Mouse (Mus musculus): ENCODE data around the gene Rnf41.
A peak's percentile ranks its signal among the peaks of the same experiment; 100 is the strongest.

Rnf41 gene

DNA sequence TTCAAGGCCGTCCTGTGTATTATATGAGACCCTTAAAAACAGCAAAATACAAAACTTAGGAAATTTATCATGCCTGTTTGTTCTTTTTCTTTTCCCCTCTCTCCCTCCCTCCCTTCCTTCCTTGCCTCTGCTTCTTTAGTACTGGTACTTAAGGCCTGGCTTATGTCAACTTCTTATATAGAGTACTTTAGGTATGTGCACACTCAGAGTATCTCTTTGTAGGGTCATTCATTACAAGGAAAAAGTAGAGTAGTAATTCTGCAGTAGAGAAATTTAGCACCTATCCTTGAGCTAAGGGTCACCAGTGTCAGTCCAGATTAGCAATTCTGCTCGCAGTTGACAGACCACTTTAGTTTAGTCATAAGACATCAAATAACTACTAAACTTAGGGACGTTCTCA is 13.8 kb downstream of the Rnf41 start:
- DNase-seq (ENCODE audit: low read depth in 1 of 2, low spot score in 2 of 2) = no peak

DNA sequence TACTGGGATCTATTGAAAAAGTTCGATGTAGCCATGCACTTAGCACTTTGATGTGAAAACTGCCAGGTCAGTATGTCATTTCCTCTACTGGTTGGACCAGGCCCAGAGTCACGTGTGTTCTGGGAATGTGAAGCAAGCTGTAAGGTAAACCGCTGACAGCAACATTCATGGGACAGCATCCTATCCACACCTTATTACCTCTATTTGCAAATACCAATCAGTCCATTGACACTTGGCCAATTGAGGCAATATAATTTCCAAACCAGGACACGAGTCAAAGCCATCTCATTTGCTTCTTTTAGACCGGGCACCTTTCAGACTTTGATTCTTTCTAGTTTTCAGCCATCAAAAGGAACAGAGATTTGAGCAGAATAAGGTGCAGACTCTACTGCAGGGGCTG is 17.6 kb downstream of the Rnf41 start:
- DNase-seq (ENCODE audit: low read depth in 1 of 2, low spot score in 2 of 2) = no peak

DNA sequence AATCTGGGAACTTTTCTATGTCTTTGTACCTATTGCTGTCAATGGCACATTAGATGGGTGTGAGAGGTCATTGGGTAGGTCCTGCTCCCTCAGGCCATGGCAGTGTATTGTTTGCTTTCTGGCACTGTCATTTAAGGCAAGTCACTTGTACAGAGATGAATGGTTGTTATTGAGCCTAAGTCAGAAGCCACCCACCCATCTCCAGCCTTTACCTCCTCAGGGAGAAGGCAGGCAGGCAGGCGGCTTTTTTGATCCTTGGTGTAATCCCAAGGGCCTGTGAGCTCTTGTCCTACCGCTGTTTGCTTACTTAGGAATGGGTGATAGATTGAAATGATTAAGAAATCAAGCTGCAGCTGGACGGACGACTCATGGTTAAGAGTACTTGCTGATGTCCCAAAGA is 18.0 kb downstream of the Rnf41 start:
- no peak for DNase-seq (ENCODE audit: low read depth in 1 of 2, low spot score in 2 of 2)

DNA sequence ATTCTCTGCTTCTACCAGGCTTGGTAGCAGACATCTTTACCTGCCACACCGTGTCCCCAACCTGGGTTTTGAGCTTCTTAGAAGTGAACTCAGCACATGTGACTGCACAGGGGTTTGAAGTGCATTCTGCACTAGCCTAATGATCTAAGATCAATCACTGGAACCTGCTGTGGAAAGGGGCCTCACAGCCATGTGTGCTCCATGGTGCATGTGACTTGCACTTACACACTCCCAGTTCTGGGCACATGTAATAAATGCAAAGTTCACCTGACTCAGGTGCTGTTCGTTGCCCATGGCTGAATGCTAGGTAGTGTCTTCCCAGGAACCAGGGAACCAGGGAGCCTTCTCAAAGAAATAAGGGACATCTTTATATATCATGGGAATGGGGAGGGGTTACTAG is 22.0 kb downstream of the Rnf41 start:
- DNase-seq (ENCODE audit: low read depth in 1 of 2, low spot score in 2 of 2) = no peak

DNA sequence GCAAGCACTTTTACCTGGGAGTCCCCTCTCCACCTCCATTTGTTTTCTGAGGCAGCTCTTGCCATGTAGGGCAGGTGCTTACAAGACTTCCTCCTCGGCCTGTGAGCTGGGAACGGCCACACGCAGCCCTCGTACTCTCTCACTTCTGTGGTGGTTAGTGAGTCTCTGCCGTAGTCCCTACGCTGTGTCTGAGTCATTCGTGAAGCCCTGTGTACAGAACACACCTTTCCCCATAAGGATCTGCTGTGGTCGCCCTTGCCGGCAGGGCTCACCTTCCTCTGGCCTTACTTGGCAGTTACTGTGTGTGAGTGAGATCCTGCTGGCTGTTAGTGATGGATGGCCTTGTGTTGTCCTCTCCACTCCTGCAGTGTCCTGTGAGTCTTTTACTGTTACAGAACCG is 23.2 kb downstream of the Rnf41 start:
- DNase-seq (ENCODE audit: low read depth in 1 of 2, low spot score in 2 of 2) = no peak

DNA sequence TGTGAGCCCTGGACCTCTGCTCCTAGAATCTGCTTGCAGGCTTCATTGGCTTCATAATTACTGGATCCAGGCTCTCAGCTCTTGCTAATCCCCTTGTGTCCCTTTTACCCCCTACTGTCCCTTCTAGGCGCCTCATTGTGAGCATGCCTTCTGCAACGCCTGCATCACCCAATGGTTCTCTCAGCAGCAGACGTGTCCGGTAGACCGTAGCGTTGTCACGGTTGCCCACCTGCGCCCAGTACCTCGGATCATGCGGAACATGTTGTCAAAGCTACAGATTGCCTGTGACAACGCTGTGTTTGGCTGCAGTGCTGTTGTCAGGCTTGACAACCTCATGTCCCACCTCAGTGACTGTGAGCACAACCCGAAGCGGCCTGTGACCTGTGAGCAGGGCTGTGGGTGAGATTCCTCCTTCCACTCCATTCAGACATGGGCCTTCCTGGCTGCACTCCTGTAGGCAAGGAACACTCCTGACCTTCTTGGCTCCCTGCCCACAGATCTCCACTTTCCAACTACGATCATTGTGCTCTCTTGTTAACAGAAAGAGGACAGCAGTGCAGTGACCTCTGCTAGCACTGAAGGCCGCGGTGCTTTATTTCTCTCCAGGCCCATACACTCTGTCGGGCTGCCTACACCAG is 23.8 kb downstream of the Rnf41 start:
- DNase-seq (ENCODE audit: low read depth in 1 of 2, low spot score in 2 of 2) = no peak

DNA sequence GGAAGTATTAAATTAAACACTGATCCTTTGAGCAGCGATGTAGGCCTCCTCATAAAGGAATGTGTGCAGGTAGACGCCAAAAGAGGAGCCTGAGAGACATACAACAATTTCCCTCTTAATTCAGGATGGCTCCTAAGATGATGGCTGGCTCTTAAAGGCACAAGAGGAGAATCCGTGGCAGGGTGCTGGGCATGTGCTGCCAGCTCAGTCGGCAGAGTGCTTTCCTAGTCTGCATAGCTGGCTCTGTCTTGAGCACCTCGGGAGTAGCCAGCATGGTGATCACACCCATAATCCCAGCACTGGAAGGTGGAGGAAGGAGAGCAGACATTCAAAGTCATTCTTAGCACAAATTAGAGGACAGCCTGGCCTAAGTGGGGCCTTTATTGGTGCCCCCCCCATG is 24.4 kb downstream of the Rnf41 start:
- no peak for DNase-seq (ENCODE audit: low read depth in 1 of 2, low spot score in 2 of 2)

DNA sequence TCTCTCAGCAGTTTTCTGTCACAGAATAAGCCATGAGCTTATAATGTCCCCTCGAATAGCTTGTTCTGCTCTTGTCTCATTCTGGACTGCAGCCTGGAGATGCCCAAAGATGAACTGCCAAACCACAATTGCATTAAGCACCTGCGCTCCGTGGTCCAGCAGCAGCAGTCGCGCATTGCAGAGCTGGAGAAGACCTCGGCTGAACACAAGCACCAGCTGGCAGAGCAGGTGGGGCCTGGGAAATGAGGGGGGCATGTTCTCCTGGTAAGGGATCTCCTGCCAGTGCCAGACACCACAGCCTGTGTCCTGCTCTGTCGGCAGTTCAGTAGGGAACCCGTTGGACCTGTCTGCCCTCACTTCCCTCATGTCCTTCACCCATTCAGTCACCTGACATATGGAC is 24.9 kb downstream of the Rnf41 start:
- no peak for DNase-seq (ENCODE audit: low read depth in 1 of 2, low spot score in 2 of 2)

DNA sequence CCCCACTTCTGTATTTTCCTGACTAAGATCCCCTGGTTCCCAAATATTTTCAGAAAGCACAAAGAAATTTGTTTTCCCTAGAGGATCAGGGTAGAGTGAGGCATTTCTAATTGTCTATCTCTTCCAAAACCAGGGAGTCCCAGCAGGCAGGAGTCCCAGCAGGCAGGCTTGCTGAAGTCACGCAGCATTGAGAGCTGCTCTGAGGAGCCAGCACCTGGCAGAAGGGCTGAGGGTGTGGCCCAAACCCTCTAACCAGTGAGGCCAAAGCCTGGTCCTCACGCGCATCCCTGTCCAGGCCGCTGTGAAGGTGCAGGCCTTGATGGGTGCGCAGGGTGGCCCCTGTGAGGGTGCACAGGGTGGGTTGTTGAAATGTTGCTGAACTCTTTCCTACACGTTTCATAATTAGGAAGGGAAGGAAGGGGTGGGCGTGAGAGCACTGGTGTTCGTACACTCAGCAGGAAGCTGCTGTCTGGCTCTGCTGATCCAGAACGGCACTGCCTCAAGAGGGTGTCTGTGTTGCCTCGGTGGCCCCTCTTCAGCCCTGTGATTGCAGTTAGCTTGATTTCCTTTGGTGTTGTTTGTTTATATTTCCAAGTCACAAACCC is 27.3 kb downstream of the Rnf41 start:
- DNase-seq (ENCODE audit: low read depth in 1 of 2, low spot score in 2 of 2) = no peak

DNA sequence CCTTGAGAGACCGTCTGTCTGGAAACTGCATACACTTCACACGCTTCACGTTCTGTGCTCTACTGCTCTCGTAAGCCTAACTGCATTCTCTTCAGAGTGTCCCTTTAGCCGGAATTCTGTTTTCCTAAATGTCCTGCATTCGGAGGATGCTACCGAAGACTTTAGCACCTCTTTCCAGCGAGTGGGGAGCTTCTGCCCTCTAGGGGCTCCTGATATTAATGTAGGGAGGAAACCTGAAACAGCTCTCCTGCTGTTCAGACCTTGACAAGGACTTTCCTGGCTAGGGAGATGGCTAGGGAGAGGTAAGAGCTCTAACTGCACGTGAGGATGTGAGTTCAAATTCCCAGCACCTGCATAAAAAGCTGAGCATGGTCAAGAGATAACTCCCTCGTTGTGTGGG is 28.9 kb downstream of the Rnf41 start:
- DNase-seq (ENCODE audit: low read depth in 1 of 2, low spot score in 2 of 2) = no peak

DNA sequence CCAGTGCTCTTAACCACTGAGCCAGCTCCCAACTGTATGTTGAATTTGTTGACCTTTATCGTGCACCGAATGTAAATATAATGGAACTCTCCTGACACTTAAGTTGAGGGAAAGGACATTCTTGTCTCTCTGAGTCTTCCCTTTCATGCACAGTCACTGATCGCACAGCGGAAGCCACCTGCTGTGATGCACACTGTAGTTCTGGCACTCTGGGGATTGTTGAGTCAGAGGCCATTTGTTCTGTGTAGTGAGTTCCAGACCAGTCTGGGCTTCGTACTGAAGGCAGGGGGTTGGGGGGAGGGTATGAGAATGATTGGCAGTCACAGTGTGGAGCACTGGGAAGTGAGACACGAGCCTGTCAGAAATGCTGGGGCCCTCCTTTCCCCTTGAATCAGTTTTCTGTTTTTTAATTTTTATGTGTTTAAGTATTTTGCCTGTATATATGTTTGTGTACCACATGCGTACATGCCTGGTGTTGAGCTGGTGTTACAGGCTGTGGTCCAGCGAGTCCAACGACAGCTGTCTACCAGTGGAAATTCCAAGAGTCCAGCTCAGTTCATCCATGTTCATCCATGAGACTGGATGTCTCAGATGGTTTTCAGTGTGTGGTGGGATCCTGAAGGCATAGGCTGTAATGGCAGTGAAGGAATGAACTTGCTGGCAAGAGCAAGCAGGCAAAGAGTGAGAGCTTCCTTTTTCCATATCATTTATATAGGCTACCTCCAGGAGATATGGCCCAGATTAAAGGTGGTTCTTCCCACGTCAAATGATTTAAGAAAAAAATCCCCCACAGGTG is 30.1 kb downstream of the Rnf41 start:
- DNase-seq (ENCODE audit: low read depth in 1 of 2, low spot score in 2 of 2) = no peak

DNA sequence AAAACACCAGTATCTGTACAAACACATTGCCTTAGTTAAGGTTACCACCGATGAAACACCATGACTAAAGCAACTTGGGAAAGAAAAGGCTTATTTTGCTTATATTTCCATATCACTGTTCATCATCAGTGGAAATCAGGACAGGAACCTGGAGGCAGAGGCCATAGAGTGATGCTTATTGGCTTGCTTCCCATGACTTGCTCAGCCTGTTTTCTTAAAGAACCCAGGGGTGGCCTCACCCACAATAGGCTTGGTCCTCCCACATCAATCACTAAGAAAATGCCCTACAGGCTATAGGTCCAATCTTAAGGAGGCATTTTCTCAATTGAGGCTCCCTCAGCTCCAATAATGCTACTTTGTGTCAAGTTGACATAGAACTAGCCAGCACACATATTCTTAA is 31.3 kb downstream of the Rnf41 start:
- no peak for DNase-seq (ENCODE audit: low read depth in 1 of 2, low spot score in 2 of 2)

DNA sequence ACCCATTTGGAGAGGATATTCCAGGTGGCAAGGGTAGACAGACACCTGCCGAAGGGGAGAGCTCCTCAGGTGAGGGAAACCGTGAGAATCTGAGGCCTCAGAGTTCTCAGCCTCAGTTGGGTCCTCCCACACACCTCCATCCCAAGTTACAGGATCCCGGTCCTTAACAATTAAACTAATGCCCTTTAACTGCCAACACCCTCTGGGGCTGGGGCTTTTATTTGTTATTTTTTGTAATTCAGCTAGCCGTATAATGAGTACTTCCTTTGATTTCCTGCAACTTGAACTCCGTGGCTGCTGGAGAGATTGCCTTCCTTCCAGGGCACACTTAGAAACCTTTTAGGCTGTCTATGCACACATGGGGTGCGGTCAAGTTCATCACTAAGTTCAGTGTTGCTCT is 32.9 kb downstream of the Rnf41 start:
- no peak for DNase-seq (ENCODE audit: low read depth in 1 of 2, low spot score in 2 of 2)

DNA sequence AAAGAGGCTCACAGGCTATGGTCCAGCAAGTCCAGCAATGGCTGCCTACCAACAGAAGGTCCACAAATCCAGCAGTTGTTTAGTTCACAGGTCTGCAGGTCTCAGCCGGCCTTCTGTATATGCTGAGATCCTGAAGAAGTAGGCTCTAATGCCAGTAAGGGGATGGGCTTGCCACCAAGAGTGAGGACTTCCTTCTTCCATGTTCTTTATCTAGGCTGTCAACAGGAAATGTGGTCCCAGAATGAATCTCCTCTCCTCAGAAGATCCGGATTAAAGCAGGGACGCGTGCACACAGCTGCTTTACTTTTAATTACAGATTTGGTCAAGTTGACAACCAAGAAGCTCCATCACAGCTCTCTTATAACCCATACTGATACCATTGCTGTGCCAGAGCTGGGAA is 34.0 kb downstream of the Rnf41 start:
- DNase-seq (ENCODE audit: low read depth in 1 of 2, low spot score in 2 of 2) = no peak

DNA sequence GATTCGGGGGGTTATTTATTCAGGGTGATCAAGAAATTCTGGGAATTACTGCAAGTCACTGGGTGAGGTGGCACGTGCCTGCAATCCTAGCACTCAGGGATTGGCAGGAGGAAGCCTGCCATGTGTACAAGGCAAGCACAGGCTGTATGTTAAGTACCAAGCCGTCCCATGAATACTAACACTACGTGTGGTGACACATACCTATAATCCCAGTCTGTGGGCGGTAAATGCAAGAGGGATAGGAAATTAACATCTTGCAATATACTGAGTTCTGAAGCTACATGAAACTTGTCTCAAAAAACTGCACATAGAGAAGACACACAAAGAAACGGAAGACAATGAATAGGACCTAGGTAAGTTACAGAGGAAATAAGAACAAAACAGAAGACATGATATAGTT is 39.6 kb downstream of the Rnf41 start:
- no peak for DNase-seq (ENCODE audit: low read depth in 1 of 2, low spot score in 2 of 2)

DNA sequence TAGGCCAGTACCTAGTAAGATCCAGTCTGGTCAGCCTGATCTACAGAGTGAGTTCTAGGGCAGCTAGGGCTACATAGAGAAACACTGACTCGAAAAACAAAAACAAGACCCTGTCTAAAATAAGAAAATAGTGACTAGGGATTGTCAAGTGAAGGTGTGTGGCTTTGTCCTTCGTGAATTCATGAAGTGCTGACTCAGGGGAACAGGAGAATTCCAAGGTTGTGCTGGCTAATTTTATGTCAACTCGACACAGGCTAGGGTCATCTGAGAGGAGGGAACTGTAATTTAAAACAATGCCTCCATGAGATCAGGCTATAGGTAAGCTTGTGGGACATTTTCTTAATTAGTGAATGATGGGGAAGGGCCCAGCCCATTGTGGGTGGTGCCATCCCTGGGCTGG is 43.0 kb downstream of the Rnf41 start:
- no peak for DNase-seq (ENCODE audit: low read depth in 1 of 2, low spot score in 2 of 2)

DNA sequence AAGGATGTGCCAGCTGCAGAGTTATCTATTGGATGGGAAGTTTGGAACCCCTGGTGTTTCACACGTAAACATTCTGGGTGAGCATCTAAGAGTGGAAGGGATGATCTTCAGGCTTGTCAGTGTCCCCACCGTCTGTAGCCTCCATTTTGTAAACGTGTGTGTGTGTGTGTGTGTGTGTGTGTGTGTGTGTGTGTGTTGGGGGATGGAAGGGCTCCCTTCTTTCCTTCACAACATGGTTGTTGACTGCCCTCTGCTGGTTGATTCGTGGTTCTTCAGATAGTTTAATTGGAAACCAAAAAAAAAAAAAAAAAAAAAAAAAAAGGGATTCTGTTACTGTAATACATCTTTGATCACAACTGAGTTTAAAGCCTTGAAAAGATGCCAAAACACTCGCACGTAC is 43.8 kb downstream of the Rnf41 start:
- DNase-seq (ENCODE audit: low read depth in 1 of 2, low spot score in 2 of 2) = peak; percentile 12 to 25

DNA sequence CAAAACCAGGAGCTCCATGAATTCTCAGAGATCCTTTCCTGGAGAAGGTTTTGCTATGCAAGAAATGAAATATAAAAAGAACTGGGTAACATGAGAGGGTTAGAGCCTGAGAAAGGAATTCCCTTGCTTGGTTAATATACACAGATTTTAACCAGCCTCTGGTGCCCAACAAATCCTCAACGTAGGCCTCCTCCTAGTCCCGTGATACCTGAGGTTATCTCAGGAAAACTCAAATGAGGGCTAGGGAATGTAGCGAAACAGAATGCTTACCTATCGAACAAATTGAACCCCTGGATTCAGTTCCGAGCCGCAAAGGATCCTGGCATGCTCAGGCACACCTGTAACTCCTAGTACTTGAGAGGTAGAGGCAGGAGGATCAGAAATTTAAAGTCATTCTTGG is 46.2 kb downstream of the Rnf41 start:
- no peak for DNase-seq (ENCODE audit: low read depth in 1 of 2, low spot score in 2 of 2)

DNA sequence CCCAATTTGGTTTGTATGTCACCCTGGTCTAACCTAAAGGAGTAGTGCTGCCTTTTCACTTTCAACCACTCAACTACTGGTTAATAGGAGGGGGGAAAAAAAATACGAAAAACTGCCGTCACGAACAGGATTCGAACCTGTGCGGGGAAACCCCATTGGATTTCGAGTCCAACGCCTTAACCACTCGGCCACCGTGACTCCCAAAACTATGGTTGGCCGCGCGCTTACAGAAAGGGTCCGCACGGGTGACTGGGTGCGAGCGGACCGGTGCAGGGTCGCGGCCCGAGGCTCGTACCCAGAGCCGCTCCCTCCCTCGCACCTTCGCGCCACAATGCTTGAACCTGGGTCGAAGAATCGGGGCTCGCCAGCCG is 46.9 kb downstream of the Rnf41 start:
- DNase-seq (ENCODE audit: low read depth in 1 of 2, low spot score in 2 of 2) = peak; percentile 65 to 81

DNA sequence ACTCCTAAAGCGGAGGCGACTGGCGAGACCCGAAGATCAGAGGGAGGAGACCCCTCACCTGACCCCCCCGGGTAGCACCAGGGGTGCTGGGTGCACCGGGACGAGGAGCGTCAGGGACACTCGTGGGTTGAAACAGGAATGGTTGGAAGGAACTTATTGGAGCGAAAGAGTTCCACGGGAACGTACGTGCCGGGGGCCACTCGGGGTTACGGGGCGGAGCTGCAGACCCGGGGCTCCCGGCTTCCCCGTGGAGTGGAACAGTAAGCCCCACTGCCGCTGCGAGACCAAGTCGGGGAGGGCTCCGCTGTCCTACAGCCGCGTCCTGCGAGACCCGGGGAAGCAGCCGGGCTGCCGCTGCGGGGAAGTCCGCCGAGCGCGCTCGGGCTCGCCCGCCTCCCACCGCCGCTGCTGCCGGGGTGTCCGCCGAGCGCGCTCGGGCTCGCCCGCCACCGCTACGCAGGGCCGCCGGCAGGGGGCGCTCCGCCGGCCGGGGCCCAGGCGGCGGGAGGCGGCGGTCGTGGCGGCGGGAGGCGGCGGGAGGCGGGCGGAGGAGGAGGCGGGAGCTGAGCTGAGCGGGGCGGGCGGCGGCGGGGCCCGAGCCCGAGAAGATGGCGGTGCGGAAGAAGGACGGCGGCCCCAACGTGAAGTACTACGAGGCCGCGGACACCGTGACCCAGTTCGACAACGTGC is 47.4 kb downstream of the Rnf41 start, which contains the start of gene Smarcc2:
Smarcc2 (plus strand) TSS at position 530 of the 690 bp plus-strand sequence.
- DNase-seq (ENCODE audit: low read depth in 1 of 2, low spot score in 2 of 2) = peak; percentile 26 to 66

DNA sequence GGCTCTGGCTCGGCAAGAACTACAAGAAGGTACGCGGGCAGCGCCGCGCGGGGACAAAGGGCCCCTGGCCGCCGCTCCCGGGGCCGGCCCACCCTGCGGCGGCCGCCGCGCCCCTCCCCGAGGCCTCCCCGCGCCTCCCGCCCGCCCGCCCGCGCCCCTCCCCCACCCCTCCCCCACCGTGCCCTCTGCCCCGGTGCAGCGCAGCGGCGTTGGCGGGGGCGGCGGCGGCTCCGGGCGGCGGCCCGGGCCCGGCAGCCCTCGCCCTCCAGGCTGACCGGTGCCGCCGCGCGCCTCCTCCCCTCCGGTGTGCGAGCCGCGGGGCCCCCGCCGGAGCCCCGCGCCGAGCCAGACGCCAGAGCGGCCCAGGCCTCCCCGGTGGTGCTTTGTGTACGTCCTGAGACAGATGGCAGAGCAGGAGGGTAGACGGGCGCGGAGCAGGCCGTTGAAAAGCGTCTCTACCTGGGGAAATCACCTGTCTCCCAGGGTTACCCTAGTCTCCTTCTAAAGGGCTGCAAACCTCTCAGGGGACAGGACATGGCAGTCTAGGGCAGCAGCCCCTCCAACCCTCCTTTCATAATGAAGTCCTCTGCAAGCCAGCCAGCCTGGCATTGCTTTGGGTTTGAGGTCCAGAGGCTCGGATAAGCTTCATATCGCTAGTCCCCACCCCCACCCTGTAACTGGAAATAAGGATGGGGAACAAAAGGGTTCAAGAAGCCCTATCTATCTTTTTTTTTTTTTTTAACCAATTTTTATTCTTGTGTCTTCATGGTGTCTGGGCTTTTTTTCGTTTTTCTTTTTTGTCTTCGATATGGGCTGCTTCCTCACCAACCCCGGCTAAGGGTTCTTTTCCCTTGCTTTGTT is 48.2 kb downstream of the Rnf41 start:
- DNase-seq (ENCODE audit: low read depth in 1 of 2, low spot score in 2 of 2) = no peak

All from monocyte, adult 2 months (primary cell).